Mouse (Mus musculus) MEL (cell line): ENCODE measurements around the gene Nrxn2.

Experiments used
- NELFE ChIP-seq: IDR thresholded peaks from 2 replicates; pipeline ENCODE4 v1.6.1; 2011; ENCODE audit warnings: low read depth, low read length, improper control_type of control experiment
- POLR2A ChIP-seq, 2 experiments: IDR thresholded peaks; 2 replicates each; pipeline ENCODE4 v1.6.1; 2011 to 2012; ENCODE audit warnings: low read length in 2 of 2, mild to moderate bottlenecking in 2 of 2, control low read depth in 1 of 2, improper control_type of control experiment in 1 of 2, low read depth in 1 of 2, moderate library complexity in 1 of 2; ENCODE audit not compliant: control insufficient read depth in 1 of 2, insufficient read depth in 1 of 2, poor library complexity in 1 of 2
- USF1 ChIP-seq: IDR thresholded peaks from 2 replicates; pipeline ENCODE4 v1.6.1; 2014; ENCODE audit warnings: low read depth, mild to moderate bottlenecking, inconsistent platforms, low read length, improper control_type of control experiment, moderate library complexity

DNA sequence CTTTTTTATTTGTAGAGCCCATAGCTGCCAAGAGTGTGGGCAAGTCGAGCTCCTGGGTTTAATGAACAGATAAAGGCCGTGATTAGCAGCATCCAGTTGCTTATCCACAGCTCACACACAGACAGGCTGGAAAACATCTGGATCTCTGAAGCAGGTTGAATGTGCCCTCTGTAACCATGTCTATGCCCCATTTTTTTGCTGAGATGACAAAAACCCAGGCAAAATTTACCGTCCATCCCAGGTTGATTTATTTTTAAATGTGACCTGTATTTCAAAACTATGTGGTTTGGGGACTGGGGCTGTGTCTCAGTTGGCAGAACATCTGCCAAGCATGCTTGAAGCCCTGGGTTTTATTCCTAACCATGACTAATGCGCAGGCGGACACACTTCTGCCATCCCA is 9.4 kb upstream of the Nrxn2 start:
- TF ChIP-seq NELFE, result no peak
- TF ChIP-seq POLR2A (IDR thresholded peaks at IDR 0.05; ENCODE audit: control insufficient read depth in 1 of 2, insufficient read depth in 1 of 2, low read depth in 1 of 2, low read length in 2 of 2, poor library complexity in 1 of 2), result no peak
- TF ChIP-seq USF1, result no peak
